Comparison of ENCODE assay signal across 15 mouse cellular contexts in genomic region chr11:77873116-77873515, GRCm38 (mm10). TPM values are rescaled to one million over a fixed set of nuclear protein-coding genes. Genes with fewer than 3 reads are reported as not detected.
DNase-seq lines count a peak whose midpoint lies in the region; ATAC-seq and TF ChIP-seq lines count a peak whose summit lies in the region.
"Had no signal": no experiment of that assay in that cellular context is flagged by ENCODE, and none has a peak within 500 bp of the region (broad histone marks: within the 10 kb centered on the region; RNA-seq: fewer than 3 reads in every experiment).

No protein-coding gene starts in this region.

- H3K4me3 ChIP-seq in cerebellum, adult 2 months (replicated peaks; ENCODE audit: insufficient read depth, low read depth, low read length), result no peak overlapping the region
- 0 out of 2 replicates have a peak overlapping the region, but pooled peaks have one; percentile 33 for H3K4me3 ChIP-seq in midbrain, embryonic 10.5 days
- no peak overlapping the region for H3K4me3 ChIP-seq in midbrain, embryonic 14.5 days (replicated peaks; ENCODE audit: low read depth, low read length)
- H3K4me3 ChIP-seq in hindbrain, embryonic 11.5 days (ENCODE audit: low read depth, low read length), result no peak overlapping the region
- peak overlapping the region; percentile 68 for H3K4me3 ChIP-seq in megakaryocyte, embryonic 14.5 days (replicated peaks)
- H3K4me3 ChIP-seq: embryonic facial prominence, embryonic 12.5 days; kidney, embryonic 15.5 days had no signal

- no peak overlapping the region for H3K4me2 ChIP-seq in midbrain, embryonic 14.5 days (ENCODE audit: low read length)
- no peak overlapping the region for H3K4me2 ChIP-seq in hindbrain, embryonic 11.5 days (replicated peaks; ENCODE audit: low read depth, low read length)

- ATAC-seq in midbrain, embryonic 14.5 days (ENCODE audit: low FRiP score, low TSS enrichment), result no peak
- ATAC-seq in hindbrain, embryonic 11.5 days (ENCODE audit: low FRiP score), result no peak
- ATAC-seq: inflammation-experienced regulatory T-cells, adult 6 months had no signal

- TF ChIP-seq CTCF in cerebellum, adult 2 months (IDR thresholded peaks at IDR 0.05; ENCODE audit: borderline replicate concordance, insufficient read depth, low read depth, low read length), result no peak

- no peak overlapping the region for H3K9ac ChIP-seq in midbrain, embryonic 14.5 days (replicated peaks; ENCODE audit: low read length)
- H3K9ac ChIP-seq in hindbrain, embryonic 11.5 days (ENCODE audit: low read depth, low read length), result no peak overlapping the region
- H3K9ac ChIP-seq: embryonic facial prominence, embryonic 12.5 days; kidney, embryonic 15.5 days had no signal

- H3K27me3 ChIP-seq in cerebellum, adult 2 months (ENCODE audit: control insufficient read depth, insufficient read depth, low read length), result no peaks in the 10 kb centered on the region
- H3K27me3 ChIP-seq in midbrain, embryonic 10.5 days (ENCODE audit: low read depth, poor library complexity, severe bottlenecking), result peaks cover 77% of the 10 kb centered on the region
- H3K27me3 ChIP-seq in midbrain, embryonic 14.5 days (ENCODE audit: control insufficient read depth, insufficient read depth, low read length), result no peaks in the 10 kb centered on the region
- peaks cover 11% of the 10 kb centered on the region for H3K27me3 ChIP-seq in hindbrain, embryonic 11.5 days (ENCODE audit: control insufficient read depth, insufficient read depth, low read length)
- H3K27me3 ChIP-seq in megakaryocyte, embryonic 14.5 days (replicated peaks), result peaks cover 68% of the 10 kb centered on the region

- no peaks in the 10 kb centered on the region for H3K36me3 ChIP-seq in midbrain, embryonic 10.5 days
- H3K36me3 ChIP-seq in midbrain, embryonic 14.5 days (ENCODE audit: control insufficient read depth, insufficient read depth, low read length), result no peaks in the 10 kb centered on the region
- no peaks in the 10 kb centered on the region for H3K36me3 ChIP-seq in hindbrain, embryonic 11.5 days (ENCODE audit: control insufficient read depth, insufficient read depth, low read length)
- H3K36me3 ChIP-seq in megakaryocyte, embryonic 14.5 days (replicated peaks; ENCODE audit: low read length), result no peaks in the 10 kb centered on the region
- H3K36me3 ChIP-seq: embryonic facial prominence, embryonic 12.5 days; kidney, embryonic 15.5 days had no signal

- H3K27ac ChIP-seq in cerebellum, adult 2 months (ENCODE audit: insufficient read depth, low read length), result 0 out of 2 replicates have a peak overlapping the region, but pooled peaks have one; percentile 81
- H3K27ac ChIP-seq in midbrain, embryonic 10.5 days (replicated peaks), result no peak overlapping the region
- H3K27ac ChIP-seq in midbrain, embryonic 14.5 days (replicated peaks; ENCODE audit: low read depth, low read length), result no peak overlapping the region
- H3K27ac ChIP-seq in hindbrain, embryonic 11.5 days (ENCODE audit: low read depth, low read length), result 0 out of 2 replicates have a peak overlapping the region, but pooled peaks have one; percentile 58
- H3K27ac ChIP-seq: embryonic facial prominence, embryonic 12.5 days; kidney, embryonic 15.5 days had no signal

- DNase-seq in cerebellum, adult 2 months, result no peak
- no peak for DNase-seq in cerebellum, adult 11-12 months
- no peak for DNase-seq in midbrain, embryonic 10.5 days (ENCODE audit: low spot score)
- DNase-seq in midbrain, embryonic 14.5 days, result no peak
- DNase-seq in hindbrain, embryonic 11.5 days (ENCODE audit: low spot score), result no peak
- DNase-seq in B cell, adult 2 months, result no peak
- DNase-seq in gastrocnemius, adult 18-20 months (ENCODE audit: low spot score), result no peak
- DNase-seq: cerebellum, postnatal 25 days; gastrocnemius, postnatal 10 days; lung, postnatal 4 days; right cerebral cortex, postnatal 14 days had no signal

- H3K4me1 ChIP-seq in cerebellum, adult 2 months (ENCODE audit: control insufficient read depth, insufficient read depth, low read length), result peaks cover 49% of the 10 kb centered on the region
- peaks cover 65% of the 10 kb centered on the region for H3K4me1 ChIP-seq in midbrain, embryonic 10.5 days
- H3K4me1 ChIP-seq in midbrain, embryonic 14.5 days (ENCODE audit: control insufficient read depth, insufficient read depth, low read length), result peaks cover 66% of the 10 kb centered on the region
- peaks cover 22% of the 10 kb centered on the region for H3K4me1 ChIP-seq in hindbrain, embryonic 11.5 days (replicated peaks; ENCODE audit: control insufficient read depth, insufficient read depth, low read length)
- H3K4me1 ChIP-seq in megakaryocyte, embryonic 14.5 days, result peaks cover 40% of the 10 kb centered on the region

- no peaks in the 10 kb centered on the region for H3K9me3 ChIP-seq in midbrain, embryonic 10.5 days (replicated peaks)
- no peaks in the 10 kb centered on the region for H3K9me3 ChIP-seq in midbrain, embryonic 14.5 days (ENCODE audit: control insufficient read depth, low read length)
- no peaks in the 10 kb centered on the region for H3K9me3 ChIP-seq in hindbrain, embryonic 11.5 days (ENCODE audit: control insufficient read depth, low read length)
- no peaks in the 10 kb centered on the region for H3K9me3 ChIP-seq in megakaryocyte, embryonic 14.5 days
- H3K9me3 ChIP-seq: embryonic facial prominence, embryonic 12.5 days; kidney, embryonic 15.5 days had no signal

- WGBS in cerebellum, adult 2 months, result 53% methylated on average over 3 of the region's 3 CpGs
- WGBS in midbrain, embryonic 10.5 days, result 45% methylated on average over 3 of the region's 3 CpGs
- 47% methylated on average over 3 of the region's 3 CpGs for WGBS in midbrain, embryonic 14.5 days
- 44% methylated on average over 3 of the region's 3 CpGs for WGBS in hindbrain, embryonic 11.5 days

- TF ChIP-seq POLR2A in cerebellum, adult 2 months (IDR thresholded peaks at IDR 0.05; ENCODE audit: borderline replicate concordance, insufficient read depth, low read length), result no peak

RNA-seq across cellular contexts. Expression of gene Pipox, which starts 20.8 kb away (rescaled TPM):
- 6.8 and 9.0 TPM in 2 replicates for polyA plus RNA-seq in cerebellum, adult 2 months (2012; rRNA removed)
- 9.0 and 16.5 TPM in 2 replicates for polyA plus RNA-seq in midbrain, embryonic 10.5 days (2016; fragmentation: Nextera tagmentation; extraction: Ambion mirVana)
- polyA plus RNA-seq in midbrain, embryonic 14.5 days (2014; fragmentation: Nextera tagmentation; extraction: Ambion mirVana), result 4.0 and 4.2 TPM in 2 replicates
- 7.6 and 8.6 TPM in 2 replicates for polyA plus RNA-seq in hindbrain, embryonic 11.5 days (2014; fragmentation: Nextera tagmentation; extraction: Ambion mirVana)
- polyA plus RNA-seq in megakaryocyte, embryonic 14.5 days (2012; ENCODE audit: insufficient read depth, low replicate concordance), result not detected in 2 replicates
- not detected for total RNA-seq in gastrocnemius, adult 18-20 months (2021)

RNA-seq across cellular contexts. Expression of gene Sez6, which starts 57.5 kb away (rescaled TPM):
- 71.0 and 76.9 TPM in 2 replicates for polyA plus RNA-seq in cerebellum, adult 2 months (2012; rRNA removed)
- polyA plus RNA-seq in midbrain, embryonic 10.5 days (2016; fragmentation: Nextera tagmentation; extraction: Ambion mirVana), result 3.5 and 7.1 TPM in 2 replicates
- polyA plus RNA-seq in midbrain, embryonic 14.5 days (2014; fragmentation: Nextera tagmentation; extraction: Ambion mirVana), result 121 and 124 TPM in 2 replicates
- polyA plus RNA-seq in hindbrain, embryonic 11.5 days (2014; fragmentation: Nextera tagmentation; extraction: Ambion mirVana), result 13.3 TPM in 2 replicates
- not detected in 2 replicates for polyA plus RNA-seq in megakaryocyte, embryonic 14.5 days (2012; ENCODE audit: insufficient read depth, low replicate concordance)
- under 1 TPM; 0.12 to 0.16 TPM for total RNA-seq in gastrocnemius, adult 18-20 months (2021)

Comparison
In these comparisons a context has a peak if more than half of its experiments do, and no peak if none do; other contexts are left out.
1. H3K4me3 ChIP-seq: peak in midbrain, embryonic 10.5 days (single experiment) and megakaryocyte, embryonic 14.5 days (single experiment); none in cerebellum, adult 2 months (single experiment), midbrain, embryonic 14.5 days (single experiment) and hindbrain, embryonic 11.5 days (single experiment).
2. H3K27ac ChIP-seq: peak in cerebellum, adult 2 months (single experiment) and hindbrain, embryonic 11.5 days (single experiment); none in midbrain, embryonic 10.5 days (single experiment) and midbrain, embryonic 14.5 days (single experiment).